Mouse (Mus musculus) spleen, postnatal 10 days (tissue): ENCODE measurements around the gene Vmn1r221.
"Not testable (repeated sequence)": the region's sequence is repeated elsewhere in the genome, so short reads cannot be mapped to it uniquely, and the experiment has no call there.

Experiments
- DNase-seq, 2 experiments: peaks; one replicate each; pipeline ENCODE4 v3.0.0; 2021 to 2022; ENCODE audit warnings: low spot score in 2 of 2

Vmn1r221 gene

DNA sequence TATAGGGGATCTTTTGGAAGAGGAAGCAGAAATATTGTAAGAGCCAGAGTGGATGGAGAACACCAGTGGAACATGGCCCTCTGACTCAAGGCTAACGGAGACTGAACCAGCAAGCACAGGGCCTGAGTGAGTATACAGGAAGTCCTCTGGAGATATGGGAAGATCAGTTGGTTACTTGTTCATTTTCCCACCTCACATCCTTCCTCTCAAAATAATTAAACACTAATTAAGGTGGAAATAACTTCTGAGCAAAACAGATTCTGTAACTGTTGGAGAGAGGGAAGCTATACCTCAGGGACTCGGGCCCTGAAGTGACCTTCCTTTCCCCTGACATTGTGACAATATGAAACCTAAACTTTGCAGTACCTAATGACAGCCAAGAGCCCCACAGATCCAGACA is at the start of gene Vmn1r221:
Gene Vmn1r221, plus strand, starts transcription at position 301 of the 400 bp plus-strand sequence.
- not testable (repeated sequence) for DNase-seq

DNA sequence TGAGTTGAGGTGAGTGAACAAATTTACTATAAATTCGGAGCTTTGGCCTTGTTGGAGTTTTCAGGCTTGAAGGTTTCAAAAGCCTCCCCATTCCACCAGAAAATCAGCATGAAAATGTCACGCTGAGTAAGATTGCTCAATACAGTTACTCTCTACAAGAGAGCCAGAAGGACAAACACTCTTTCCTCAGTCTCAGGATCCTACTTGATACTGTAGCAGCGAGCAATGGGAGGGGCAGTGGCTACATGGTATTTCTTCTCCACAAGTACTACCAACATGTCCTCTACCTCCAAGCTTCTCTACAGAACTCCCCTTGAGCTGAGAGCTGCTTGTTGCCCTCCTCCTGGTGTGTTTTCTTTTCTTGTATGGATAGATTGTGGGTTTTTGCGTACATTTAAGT is 47.5 kb upstream of the Vmn1r221 start:
- not testable (repeated sequence) for DNase-seq

DNA sequence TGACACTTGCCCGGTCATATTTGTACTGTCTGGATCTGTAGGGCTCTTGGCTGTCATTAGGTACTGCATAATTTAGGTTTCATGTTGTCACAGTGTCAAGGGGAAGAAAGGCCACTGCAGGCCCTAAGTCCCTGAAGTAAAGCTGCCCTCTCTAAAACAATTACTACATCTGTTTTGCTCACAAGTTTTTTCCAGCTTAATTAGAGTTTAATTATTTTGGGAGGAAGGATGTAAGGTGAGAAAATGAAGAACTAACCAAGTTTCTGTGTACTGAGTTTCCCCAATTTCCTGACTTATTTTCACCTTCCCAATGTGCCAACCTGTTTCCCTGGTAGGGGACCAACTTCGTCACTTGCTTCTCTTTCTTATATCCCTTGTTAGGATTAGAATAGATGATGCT is 26.1 kb upstream of the Vmn1r221 start, which contains the start of gene Vmn1r220:
Gene Vmn1r220, minus strand, starts transcription at position 101 of the 400 bp plus-strand sequence.
- DNase-seq: no peak

DNA sequence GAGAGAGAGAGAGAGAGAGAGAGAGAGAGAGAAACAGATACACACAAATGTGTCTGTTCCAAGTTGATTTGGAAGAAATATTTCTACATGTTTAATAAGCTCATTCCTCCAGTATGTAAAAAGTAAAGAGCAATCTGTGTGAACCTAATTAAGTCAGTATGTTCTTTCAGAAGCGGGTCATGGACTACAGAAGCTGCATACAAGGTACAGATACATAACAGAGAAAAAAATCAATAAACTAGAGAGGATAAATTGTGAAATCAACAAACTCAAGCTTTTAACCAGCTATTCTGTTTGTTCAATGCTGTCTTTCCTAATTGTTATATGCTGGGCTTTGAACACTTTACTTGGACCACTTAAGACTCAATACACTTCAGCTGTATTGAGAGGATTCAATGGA is 10.0 kb upstream of the Vmn1r221 start:
- not testable (repeated sequence) for DNase-seq

DNA sequence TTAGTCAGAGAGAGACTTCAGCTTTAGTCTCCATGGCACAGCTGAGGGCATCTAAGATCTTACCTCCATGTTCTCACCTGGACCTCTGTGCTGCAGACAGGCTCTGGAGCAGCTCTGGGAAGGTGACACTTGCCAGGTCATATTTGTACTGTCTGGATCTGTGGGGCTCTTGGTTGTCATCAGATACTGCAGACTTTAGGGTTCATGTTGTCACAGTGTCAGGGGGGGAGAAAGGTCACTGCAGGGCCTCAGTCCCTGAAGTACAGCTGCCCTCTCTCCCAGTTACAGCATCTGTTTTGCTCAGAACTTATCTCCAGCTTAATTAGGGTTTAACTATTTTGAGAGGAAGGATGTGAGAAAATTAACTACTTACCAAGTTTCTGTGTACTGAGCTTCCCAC is 21.9 kb downstream of the Vmn1r221 start, which contains the start of gene Vmn1r222:
Gene Vmn1r222, minus strand, starts transcription at position 101 of the 400 bp plus-strand sequence.
- DNase-seq: not testable (repeated sequence)

DNA sequence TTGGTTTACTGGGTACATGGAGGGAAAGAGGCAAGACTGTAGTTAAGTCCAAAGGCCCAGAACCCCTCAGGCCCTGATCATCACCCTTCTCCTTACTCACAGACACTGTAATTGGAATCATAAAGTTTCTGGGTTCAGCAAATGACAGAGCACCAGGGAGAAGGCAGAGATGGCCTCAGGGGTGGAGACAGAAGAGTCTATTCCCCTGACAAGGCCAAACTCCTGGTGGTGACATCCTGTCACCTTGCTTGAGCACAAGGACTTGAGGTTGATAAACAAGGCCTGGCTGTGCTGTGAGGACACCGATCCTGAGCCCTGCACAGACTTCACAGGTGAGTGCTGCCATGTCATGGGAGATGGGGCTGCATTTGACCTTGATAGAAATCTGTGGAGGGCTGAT is 32.9 kb downstream of the Vmn1r221 start, which contains the start of gene Vmn1r223:
Gene Vmn1r223, plus strand, starts transcription at position 301 of the 400 bp plus-strand sequence.
- not testable (repeated sequence) for DNase-seq

DNA sequence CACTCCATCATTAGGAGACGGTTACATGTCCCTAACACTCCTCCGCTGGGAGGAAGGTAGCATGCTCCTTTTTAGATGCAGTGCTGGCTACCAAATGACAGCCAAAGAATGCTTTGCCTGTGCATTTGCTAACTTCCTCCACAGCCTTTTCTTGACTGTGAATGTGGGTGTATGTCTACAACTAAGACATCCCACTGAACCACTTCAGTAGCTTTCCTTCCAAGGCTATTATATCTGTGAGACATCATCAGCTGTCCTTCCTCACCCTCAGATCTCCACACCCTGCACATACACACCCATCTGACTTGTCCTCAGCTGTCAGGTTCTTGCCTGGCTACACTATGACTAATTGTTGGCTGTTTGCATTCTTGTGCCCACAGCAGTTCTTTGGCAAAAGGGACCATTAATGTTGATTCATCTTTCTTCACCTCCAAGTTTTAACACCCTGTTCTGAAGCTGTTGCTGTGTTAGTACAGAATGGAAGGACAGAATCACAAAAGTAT is 44.7 kb downstream of the Vmn1r221 start:
- DNase-seq: no peak

DNA sequence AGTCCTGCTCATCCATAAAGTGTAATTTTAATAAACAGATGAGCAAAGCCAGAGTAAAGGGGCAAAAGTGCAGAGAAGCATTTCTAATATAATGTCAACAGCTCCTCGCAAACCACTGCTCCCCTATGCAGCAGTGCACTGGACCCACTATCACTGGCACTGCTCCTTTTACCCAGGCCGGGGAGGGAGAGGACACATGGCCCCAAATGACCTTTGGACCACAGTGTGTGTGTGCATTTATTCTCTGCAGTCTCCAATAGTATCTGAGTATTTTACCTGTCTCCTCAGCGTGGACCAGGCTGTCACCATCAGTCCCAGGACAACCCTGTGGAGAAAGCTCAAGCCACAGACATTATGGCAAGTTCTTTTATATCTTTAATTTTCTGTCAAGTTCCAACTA is 54.7 kb downstream of the Vmn1r221 start:
- DNase-seq: not testable (repeated sequence)

DNA sequence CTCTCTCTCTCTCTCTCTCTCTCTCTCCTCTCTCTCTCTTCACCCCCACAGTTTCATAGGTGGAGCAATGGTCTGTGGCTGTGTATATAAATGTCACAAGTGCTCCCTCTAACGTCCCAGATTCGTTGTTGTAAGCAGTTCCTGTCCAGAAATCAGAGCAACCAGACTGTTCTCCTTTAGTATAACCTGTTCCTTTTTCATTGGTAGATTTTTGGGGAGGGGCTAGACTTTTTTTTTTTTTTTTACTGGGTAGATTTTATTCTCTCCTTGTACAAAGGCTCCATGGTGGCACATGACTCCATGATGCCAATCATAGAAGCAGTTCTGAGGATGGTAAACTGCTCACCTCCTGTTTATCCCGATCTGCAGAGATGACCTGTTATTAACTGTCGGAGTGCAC is 55.2 kb downstream of the Vmn1r221 start:
- DNase-seq: not testable (repeated sequence)

DNA sequence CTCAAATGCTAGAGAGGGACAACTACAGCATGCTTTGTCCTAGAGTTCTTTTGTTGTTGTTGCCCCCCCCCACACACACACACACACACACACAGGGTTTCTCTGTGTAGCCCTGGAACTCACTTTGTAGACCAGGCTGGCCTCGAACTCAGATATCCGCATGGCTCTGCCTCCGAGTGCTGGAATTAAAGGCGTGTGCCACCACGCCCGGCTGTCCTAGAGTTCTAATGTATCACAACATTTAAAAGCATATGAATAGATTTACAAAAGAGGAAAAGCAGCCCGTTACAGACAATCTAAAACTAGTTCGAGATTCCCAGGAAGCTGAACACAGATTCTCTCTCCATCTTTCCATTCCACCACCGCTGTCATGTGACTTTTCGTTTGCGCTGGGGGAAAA is 55.8 kb downstream of the Vmn1r221 start:
- DNase-seq: no peak

DNA sequence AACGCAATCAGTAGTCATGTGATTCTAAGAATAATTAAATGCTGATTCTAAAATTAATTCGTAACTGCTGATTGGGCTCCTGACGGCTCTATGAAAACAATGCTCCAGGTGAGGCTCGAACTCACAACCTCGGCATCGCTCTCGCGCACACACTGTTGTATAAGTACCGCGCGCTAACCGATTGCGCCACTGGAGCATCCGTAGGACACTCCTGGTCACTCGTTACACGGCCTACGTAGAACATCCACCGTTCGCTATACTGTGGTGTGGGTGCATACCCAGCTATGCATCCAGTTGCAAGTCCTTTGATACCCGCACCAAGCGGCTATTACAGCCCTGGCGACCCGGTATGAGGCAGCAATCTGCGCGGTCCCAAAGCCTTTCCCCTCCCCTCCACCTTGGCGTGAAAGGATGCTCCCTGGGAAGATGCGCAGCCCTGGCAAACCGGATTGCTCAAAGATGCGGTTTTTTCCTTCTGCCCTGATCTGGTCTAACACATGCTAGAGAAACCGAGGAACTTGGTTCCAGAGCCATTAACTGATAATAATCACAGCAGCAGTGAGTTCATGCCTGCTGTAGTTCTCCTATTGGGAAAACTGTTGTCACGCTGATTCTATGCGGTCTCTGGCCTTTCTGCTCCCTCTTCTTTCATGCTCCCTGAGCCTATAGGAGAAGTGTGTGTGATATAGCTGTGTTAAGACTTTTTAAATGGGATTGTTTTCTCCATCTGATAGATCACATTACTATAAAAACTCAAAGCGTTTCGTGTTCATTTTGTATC is 56.6 kb downstream of the Vmn1r221 start:
- DNase-seq: no peak
